Mouse (Mus musculus) spleen, postnatal 10 days (tissue): Measurements from ENCODE around the gene Myb.

ENCODE experiments used
- DNase-seq, 2 experiments: peaks; one replicate each; pipeline ENCODE4 v3.0.0; 2021 to 2022; ENCODE audit warnings: low spot score in 2 of 2

Gene Myb

DNA sequence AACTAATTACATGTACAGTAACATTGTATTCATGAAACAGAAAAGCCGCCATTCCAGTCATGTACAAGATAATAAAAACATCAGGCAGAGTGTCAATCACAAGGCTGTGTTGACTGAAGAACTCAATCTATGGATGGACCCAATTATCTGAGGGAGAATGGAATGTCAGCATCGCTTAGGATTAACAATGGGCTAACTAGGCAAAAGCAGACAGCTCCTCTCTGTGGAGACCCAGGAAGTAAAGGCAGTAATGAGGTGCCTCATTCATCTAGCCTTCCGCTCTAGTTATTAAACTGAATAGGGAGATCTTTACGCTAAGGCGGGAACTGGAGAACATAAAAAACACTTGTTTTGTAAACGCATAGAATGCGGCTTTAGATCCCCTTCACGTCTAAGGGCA, 78.3 kb downstream of the Myb start:
- DNase-seq: no peak

DNA sequence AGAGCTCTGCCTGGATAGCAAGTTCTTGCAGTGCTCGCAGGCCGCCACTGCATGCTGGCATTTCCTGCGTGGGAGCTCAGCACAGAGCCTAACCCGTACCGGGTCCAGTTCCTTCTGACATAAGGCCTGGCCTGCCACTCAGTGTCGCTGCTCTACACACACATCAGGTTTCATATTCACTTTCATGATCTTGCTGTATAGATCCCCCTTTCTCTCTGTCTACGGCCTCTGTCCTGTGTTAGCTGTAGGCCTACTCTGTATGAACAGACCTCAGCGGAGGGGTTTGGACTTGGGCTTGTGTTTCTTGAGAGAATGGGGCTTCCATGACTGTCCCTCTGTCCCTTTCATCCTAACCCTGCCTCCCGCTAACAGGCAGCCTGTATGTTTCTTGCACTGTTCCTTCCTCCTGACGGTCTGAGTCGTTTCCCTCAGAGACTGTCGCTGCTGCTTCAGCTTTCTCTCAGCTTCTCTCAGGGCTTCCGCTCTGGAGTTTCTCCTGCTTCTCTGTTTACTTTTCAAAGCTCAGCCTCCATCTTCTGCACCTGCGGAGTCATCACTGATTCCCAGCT, 83.5 kb downstream of the Myb start:
- peak; percentile 30 to 68 for DNase-seq

DNA sequence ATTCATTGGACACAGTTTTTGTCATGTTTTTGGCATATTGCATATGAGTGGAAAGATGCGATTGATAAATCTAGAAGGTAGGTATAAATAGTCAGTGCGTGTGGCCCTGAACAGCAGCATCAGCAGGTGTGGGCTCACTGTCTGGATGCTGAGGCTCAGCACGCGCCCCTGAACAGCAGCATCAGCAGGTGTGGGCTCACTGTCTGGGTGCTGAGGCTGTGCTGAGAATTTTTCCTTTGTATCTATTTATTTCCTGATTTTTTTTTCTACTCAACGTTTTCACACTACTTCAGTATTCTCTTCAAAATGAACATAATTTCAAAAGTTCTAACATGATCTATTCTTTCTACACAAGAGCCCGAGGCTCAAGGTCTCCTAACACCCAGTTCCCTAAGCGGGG, 84.1 kb downstream of the Myb start:
- no peak for DNase-seq

- no peak for DNase-seq
Measured at GRCm38 (mm10) chr10:21076137-21076536, 84.6 kb downstream of the Myb start.
